Mouse (Mus musculus) heart, embryonic 13.5 days (tissue): Measurements from ENCODE around the gene Kif21b. TPM values are rescaled to one million over a fixed set of nuclear protein-coding genes. Genes with fewer than 3 reads are reported as not detected.
A peak's percentile ranks its signal among the peaks of the same experiment; 100 is the strongest.

Experiments
- ATAC-seq: fragments of 200-750 bp; cut with Nextera tagmentation; 2 replicates; pipeline ENCODE4 v1.8.0; 2017; ENCODE audit warnings: moderate TSS enrichment; ENCODE audit not compliant: insufficient number of reproducible peaks, low FRiP score, low TSS enrichment; ENCODE audit errors: extremely low read depth
- H3K27ac ChIP-seq: fragments of 300-500 bp; sonication (generic); replicated peaks from 2 replicates; pipeline ENCODE4 v1.5.1; 2015; ENCODE audit warnings: moderate library complexity, mild to moderate bottlenecking, inconsistent platforms
- H3K27me3 ChIP-seq: fragments of 300-500 bp; sonication (generic); replicated peaks from 2 replicates; pipeline ENCODE4 v1.6.1; 2015; ENCODE audit warnings: mild to moderate bottlenecking, inconsistent platforms
- H3K36me3 ChIP-seq: fragments of 300-500 bp; sonication (generic); 2 replicates; pipeline ENCODE4 v1.6.1; 2015; ENCODE audit warnings: mild to moderate bottlenecking, inconsistent platforms
- H3K4me1 ChIP-seq: fragments of 300-500 bp; sonication (generic); 2 replicates; pipeline ENCODE4 v1.6.1; 2015; ENCODE audit warnings: inconsistent platforms
- H3K4me2 ChIP-seq: fragments of 300-500 bp; sonication (generic); 2 replicates; pipeline ENCODE4 v1.6.1; 2015; ENCODE audit warnings: inconsistent platforms, mild to moderate bottlenecking, moderate library complexity
- H3K4me3 ChIP-seq: fragments of 300-500 bp; sonication (generic); 2 replicates; pipeline ENCODE4 v1.5.1; 2015; ENCODE audit warnings: moderate library complexity, mild to moderate bottlenecking, inconsistent platforms
- H3K9ac ChIP-seq: fragments of 300-500 bp; sonication (generic); 2 replicates; pipeline ENCODE4 v1.6.1; 2015; ENCODE audit warnings: inconsistent platforms, mild to moderate bottlenecking, moderate library complexity
- H3K9me3 ChIP-seq: fragments of 300-500 bp; sonication (generic); 2 replicates; pipeline ENCODE4 v1.6.1; 2016; ENCODE audit warnings: inconsistent platforms
- WGBS: fragments of 180-500 bp; shearing (Covaris S2); methylation state at CpG from one replicate; pipeline ENCODE4 v1.1.7; 2015; ENCODE audit warnings: mixed read lengths; 5-methylcytosine and 5-hydroxymethylcytosine counted together
- polyA plus RNA-seq: library from polyadenylated mRNA; unstranded; fragments of >200 nt; fragmentation: Nextera tagmentation; extraction: Ambion mirVana; gene quantifications from 2 replicates; pipeline ENCODE4 v1.2.1, GENCODE M21; 2015

Kif21b gene
- polyA plus RNA-seq, 1 experiment from 2014 or later = 1.7 TPM

GRCm38 (mm10) chr1:136160297-136160696, 29.1 kb downstream of the Kif21b start:
- Histone ChIP-seq H3K4me1 (peaks cover 10% of the 10 kb centered on the region; the same call in 1 of the 2 replicates), H3K36me3 (peaks cover 70% of the 10 kb centered on the region), H3K27me3 (no peaks in the 10 kb centered on the region), H3K4me2 (no peak overlapping the region), H3K9ac (no peak overlapping the region), H3K27ac (no peak overlapping the region), H3K4me3 (no peak overlapping the region), H3K9me3 (no peaks in the 10 kb centered on the region)
- ATAC-seq = no peak
- 82% methylated on average over 12 of the region's 12 CpGs for WGBS

DNA sequence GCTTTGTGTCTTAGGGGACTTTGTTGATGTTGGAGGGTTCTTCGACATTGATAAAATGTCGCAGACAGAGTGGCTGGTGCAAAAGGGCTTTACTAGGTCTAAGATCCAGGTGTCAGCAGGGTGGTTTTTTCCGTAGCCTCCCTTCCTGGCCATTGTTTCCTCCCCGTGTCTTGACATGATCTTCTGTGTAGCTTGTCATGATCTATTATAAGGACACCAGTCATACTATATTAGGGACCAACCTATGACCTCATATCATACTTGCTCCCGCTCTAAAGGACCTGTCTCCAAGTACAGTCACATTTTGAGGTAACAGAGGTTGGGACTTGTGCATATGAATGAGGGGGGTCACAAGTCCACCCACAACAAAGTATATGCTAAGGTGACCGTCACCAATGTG, 29.7 kb downstream of the Kif21b start:
- H3K4me1 ChIP-seq = peaks cover 10% of the 10 kb centered on the region; the same call in 1 of the 2 replicates
- no peak overlapping the region for H3K9ac ChIP-seq
- H3K27ac ChIP-seq = no peak overlapping the region
- WGBS = 73% methylated on average over 6 of the region's 6 CpGs
- ATAC-seq = no peak
- H3K9me3 ChIP-seq = no peaks in the 10 kb centered on the region
- no peaks in the 10 kb centered on the region for H3K27me3 ChIP-seq
- no peak overlapping the region for H3K4me3 ChIP-seq
- no peak overlapping the region for H3K4me2 ChIP-seq
- peaks cover 73% of the 10 kb centered on the region for H3K36me3 ChIP-seq

DNA sequence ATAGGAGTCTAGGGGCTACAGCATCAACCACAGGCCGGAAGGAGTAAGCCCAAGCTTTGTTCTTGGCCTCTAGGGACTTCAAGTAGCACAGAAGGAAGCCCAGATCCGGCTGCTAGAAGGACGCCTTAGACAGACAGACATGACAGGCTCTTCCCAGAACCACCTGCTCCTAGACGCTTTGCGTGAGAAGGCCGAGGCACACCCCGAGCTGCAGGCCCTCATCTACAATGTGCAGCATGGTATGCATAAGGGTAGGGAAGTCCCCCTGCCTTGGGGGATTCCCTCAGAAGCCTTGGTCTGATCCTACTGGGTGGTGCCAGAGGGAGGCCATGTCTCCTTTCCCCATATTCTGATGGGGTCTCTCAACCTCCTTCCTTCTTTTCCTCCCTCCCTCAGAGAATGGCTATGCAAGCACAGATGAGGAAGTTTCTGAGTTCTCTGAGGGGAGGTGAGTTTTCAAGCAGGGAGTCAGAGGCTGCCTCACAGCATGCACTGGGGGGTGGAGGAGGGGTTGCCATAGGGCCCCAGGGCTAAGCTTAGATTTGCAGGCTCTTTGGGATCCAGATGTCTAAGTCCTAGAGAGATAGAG, 30.2 kb downstream of the Kif21b start:
- H3K36me3 ChIP-seq = peaks cover 69% of the 10 kb centered on the region
- no peak for ATAC-seq

GRCm38 (mm10) chr1:136165436-136165835, 34.2 kb downstream of the Kif21b start:
- Histone ChIP-seq H3K4me1 (peaks cover 8% of the 10 kb centered on the region; the same call in 1 of the 2 replicates), H3K27me3 (no peaks in the 10 kb centered on the region)
- WGBS = 70% methylated on average over 2 of the region's 2 CpGs

More for the DNA sequence above, 30.2 kb downstream of the Kif21b start:
- Histone ChIP-seq H3K4me3 (no peak overlapping the region), H3K4me1 (peaks cover 10% of the 10 kb centered on the region; the same call in 1 of the 2 replicates), H3K4me2 (no peak overlapping the region), H3K27ac (no peak overlapping the region), H3K9ac (no peak overlapping the region), H3K9me3 (no peaks in the 10 kb centered on the region), H3K27me3 (no peaks in the 10 kb centered on the region)
- WGBS = 83% methylated on average over 7 of the region's 7 CpGs

DNA sequence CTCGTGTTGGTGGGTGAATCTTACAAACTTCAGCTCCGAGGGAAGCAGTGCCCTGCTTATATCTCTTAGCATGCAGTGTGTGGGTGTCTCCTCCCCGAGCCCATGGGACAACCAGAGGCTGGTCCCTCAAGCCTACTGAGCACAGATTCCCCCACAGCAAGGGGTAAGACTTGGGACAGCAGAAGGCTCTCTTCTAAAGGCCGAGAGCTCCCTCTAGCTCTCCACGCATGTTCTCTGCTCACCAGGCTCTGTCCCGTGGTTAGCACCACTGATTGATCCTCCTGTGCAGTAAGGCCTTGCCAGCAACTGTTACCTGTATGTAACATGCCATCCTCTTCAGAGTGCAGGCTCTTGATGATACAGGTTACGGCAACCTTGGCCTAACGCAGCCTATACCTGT, 36.5 kb downstream of the Kif21b start:
- no peak overlapping the region for H3K4me2 ChIP-seq
- H3K36me3 ChIP-seq = peaks cover 35% of the 10 kb centered on the region
- WGBS = 60% methylated on average over 8 of the region's 8 CpGs
- H3K9ac ChIP-seq = no peak overlapping the region
- no peak overlapping the region for H3K4me3 ChIP-seq
- ATAC-seq = no peak
- no peaks in the 10 kb centered on the region for H3K27me3 ChIP-seq
- H3K4me1 ChIP-seq = peaks cover 4% of the 10 kb centered on the region
- H3K27ac ChIP-seq = no peak overlapping the region
- H3K9me3 ChIP-seq = no peaks in the 10 kb centered on the region

More at GRCm38 (mm10) chr1:136165436-136165835, 34.2 kb downstream of the Kif21b start:
- Histone ChIP-seq H3K9ac (no peak overlapping the region), H3K4me2 (no peak overlapping the region), H3K36me3 (peaks cover 40% of the 10 kb centered on the region), H3K27ac (no peak overlapping the region), H3K9me3 (no peaks in the 10 kb centered on the region), H3K4me3 (no peak overlapping the region)
- no peak for ATAC-seq

- H3K4me1 ChIP-seq = peaks cover 17% of the 10 kb centered on the region
- H3K4me2 ChIP-seq = peak overlapping the region; percentile 46
- H3K9me3 ChIP-seq = no peaks in the 10 kb centered on the region
- H3K4me3 ChIP-seq = no peak overlapping the region
- peaks cover 14% of the 10 kb centered on the region; the same call in 1 of the 2 replicates for H3K36me3 ChIP-seq
- ATAC-seq = no peak
- peaks cover 8% of the 10 kb centered on the region; the same call in 1 of the 2 replicates for H3K27me3 ChIP-seq
- no peak overlapping the region for H3K9ac ChIP-seq
- no peak overlapping the region for H3K27ac ChIP-seq
- WGBS = 2% methylated on average over 5 of the region's 5 CpGs
Measured at GRCm38 (mm10) chr1:136170109-136170508, 38.9 kb downstream of the Kif21b start.

- peaks cover 8% of the 10 kb centered on the region; the same call in 1 of the 2 replicates for H3K27me3 ChIP-seq
- no peaks in the 10 kb centered on the region for H3K9me3 ChIP-seq
- peaks cover 21% of the 10 kb centered on the region for H3K36me3 ChIP-seq
- no peak overlapping the region for H3K4me3 ChIP-seq
- peaks cover 17% of the 10 kb centered on the region for H3K4me1 ChIP-seq
- no peak overlapping the region for H3K9ac ChIP-seq
- WGBS = 47% methylated on average over 12 of the region's 12 CpGs
- no peak overlapping the region for H3K27ac ChIP-seq
- H3K4me2 ChIP-seq = no peak overlapping the region
- ATAC-seq = no peak
Measured at GRCm38 (mm10) chr1:136172696-136173095, 41.5 kb downstream of the Kif21b start.

- peak overlapping the region; percentile 38 for H3K4me2 ChIP-seq
- no peak overlapping the region for H3K4me3 ChIP-seq
- 0 out of 2 replicates have a peak overlapping the region, but pooled peaks have one; percentile 3 for H3K9ac ChIP-seq
- H3K9me3 ChIP-seq = no peaks in the 10 kb centered on the region
- WGBS = 25% methylated on average over 13 of the region's 13 CpGs
- H3K36me3 ChIP-seq = peaks cover 21% of the 10 kb centered on the region
- no peak overlapping the region for H3K27ac ChIP-seq
- peaks cover 8% of the 10 kb centered on the region; the same call in 1 of the 2 replicates for H3K27me3 ChIP-seq
- peaks cover 24% of the 10 kb centered on the region for H3K4me1 ChIP-seq
- ATAC-seq = no peak
Measured at GRCm38 (mm10) chr1:136174101-136174606, 43.0 kb downstream of the Kif21b start.

GRCm38 (mm10) chr1:136175183-136175582, 44.0 kb downstream of the Kif21b start:
- H3K4me1 ChIP-seq = peaks cover 30% of the 10 kb centered on the region
- H3K9ac ChIP-seq = no peak overlapping the region
- no peak overlapping the region for H3K4me2 ChIP-seq
- H3K27ac ChIP-seq = no peak overlapping the region
- peaks cover 21% of the 10 kb centered on the region for H3K36me3 ChIP-seq
- H3K4me3 ChIP-seq = no peak overlapping the region
- WGBS = 30% methylated on average over 6 of the region's 6 CpGs
- no peak for ATAC-seq
- no peaks in the 10 kb centered on the region for H3K9me3 ChIP-seq
- H3K27me3 ChIP-seq = peaks cover 8% of the 10 kb centered on the region; the same call in 1 of the 2 replicates

DNA sequence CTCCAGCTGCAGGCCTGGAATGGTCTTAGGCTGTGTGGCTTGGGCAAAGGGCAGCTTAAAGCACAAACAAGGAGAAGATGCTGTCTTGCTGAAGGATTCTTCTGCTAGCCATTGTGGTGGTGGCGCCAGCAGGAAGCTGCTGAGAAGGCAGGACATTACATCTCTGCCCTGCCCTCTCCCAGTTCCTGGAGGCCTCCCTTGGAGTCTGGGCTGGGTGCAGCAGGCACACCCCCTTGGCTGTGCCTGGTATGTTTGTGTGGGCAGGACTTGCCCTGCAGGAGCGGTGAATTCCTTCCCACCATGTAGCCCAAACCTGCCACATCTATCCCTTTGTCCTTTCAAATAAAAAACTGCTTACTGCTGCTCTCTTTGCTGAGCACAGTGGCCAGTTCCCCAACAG, 45.9 kb downstream of the Kif21b start:
- peaks cover 12% of the 10 kb centered on the region for H3K36me3 ChIP-seq
- H3K4me2 ChIP-seq = no peak overlapping the region
- H3K9me3 ChIP-seq = no peaks in the 10 kb centered on the region
- H3K27ac ChIP-seq = no peak overlapping the region
- no peak for ATAC-seq
- peaks cover 8% of the 10 kb centered on the region; the same call in 1 of the 2 replicates for H3K27me3 ChIP-seq
- peaks cover 30% of the 10 kb centered on the region for H3K4me1 ChIP-seq
- H3K9ac ChIP-seq = no peak overlapping the region
- WGBS = 72% methylated on average over 2 of the region's 2 CpGs
- H3K4me3 ChIP-seq = no peak overlapping the region

DNA sequence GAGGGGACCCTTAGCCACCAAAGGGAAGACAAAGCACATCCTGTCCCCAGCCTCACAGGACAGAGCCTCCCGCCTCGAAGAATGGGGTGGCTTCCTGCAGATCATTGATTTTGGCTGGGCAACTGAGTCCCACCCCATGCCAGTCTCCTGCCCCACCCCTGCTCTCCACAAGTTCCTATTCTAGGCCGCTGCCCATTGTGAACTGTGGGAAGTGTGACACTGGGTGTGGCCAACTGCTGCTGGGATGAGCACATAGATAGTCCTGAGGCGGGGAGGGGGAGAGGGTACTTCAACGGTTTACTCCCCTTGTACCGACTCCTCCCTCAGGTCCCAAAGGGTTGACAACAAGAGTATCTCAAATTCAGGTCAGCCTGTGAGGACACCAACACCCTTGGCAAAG, 47.6 kb downstream of the Kif21b start:
- ATAC-seq = no peak
- Histone ChIP-seq H3K36me3 (peaks cover 10% of the 10 kb centered on the region; the same call in 1 of the 2 replicates), H3K4me3 (no peak overlapping the region), H3K27ac (no peak overlapping the region), H3K9ac (no peak overlapping the region), H3K9me3 (no peaks in the 10 kb centered on the region), H3K27me3 (peaks cover 8% of the 10 kb centered on the region; the same call in 1 of the 2 replicates), H3K4me2 (no peak overlapping the region), H3K4me1 (peaks cover 21% of the 10 kb centered on the region)
- 34% methylated on average over 6 of the region's 6 CpGs for WGBS
